Mouse (Mus musculus) naive thymus-derived CD4-positive, alpha-beta T cell, adult 2 months (primary cell): ENCODE data around the gene Agk.

Source experiments
- DNase-seq: peaks from one replicate; pipeline ENCODE4 v3.0.0-alpha.2; 2011; ENCODE audit warnings: low read depth

The Agk gene

DNA sequence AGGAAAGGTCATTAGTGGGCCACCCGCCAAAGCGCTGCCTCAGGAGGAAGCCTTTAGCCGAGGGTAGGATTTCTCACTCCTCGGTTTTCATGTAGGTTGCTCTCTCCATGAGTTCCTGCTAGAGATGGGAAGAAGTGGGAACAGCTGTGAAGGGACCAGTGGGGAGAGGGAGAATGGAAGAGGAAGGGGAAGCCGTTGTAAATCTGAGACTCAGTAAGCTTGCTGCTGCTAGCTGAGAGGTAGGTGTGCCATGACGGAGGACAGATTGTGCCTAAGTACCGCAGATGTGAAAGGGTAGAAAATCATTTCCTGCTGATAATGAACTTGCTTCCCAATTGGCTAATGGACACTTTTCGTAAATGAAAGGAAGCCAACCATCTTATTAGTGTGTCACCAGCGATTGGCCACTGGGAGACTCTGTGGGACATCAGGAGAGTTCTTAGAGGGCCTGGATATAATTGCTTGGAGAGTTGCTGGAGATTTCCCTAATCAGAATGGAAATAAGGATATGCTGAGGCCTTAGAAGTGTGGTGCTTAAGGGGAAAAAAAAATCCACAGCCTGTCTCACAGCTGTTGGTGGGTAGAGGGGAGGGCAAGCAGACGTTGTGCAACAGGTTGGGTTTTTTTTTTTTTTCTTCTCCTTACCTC, 118.4 kb downstream of the Agk start:
- DNase-seq = no peak
